Mouse (Mus musculus): ENCODE data around the gene Serpini1. TPM values are rescaled to one million over a fixed set of nuclear protein-coding genes. Genes with fewer than 3 reads are reported as not detected.

Serpini1 gene
- 0.97 and 1.2 TPM in 2 replicates for polyA plus RNA-seq (2012; rRNA removed)

DNA sequence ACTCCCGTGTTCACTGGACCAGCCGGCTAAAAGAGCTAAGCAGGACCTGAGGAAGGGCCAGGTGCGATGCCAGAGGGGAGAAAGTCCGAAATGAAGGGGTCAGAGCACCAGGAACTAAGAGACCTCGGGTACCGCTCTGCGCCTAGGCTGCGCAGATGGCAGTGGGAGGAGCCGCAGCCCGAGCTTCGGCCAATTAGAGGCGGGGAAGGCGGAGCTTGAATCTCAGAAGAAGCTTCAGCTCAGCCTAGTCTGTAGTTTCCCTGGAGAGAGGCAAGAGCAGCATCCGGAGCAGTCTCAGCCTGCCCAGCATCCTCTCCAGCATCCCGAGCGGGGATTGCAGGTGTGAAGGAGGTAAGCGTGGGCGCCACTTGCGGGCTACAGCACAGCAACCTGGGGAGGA is at the start of gene Serpini1:
Serpini1 (plus strand) TSS at position 256 of the 400 bp plus-strand sequence.
- DNase-seq, result peak; percentile 95
- peak within 1 kb of the TSS; percentile 79 for H3K4me3 ChIP-seq (ENCODE audit: insufficient read depth, low read depth, low read length)
- no peaks in the 10 kb centered on the region for H3K27me3 ChIP-seq (replicated peaks; ENCODE audit: control insufficient read depth, insufficient read depth, low read length)
- peak within 1 kb of the TSS; percentile 77 for H3K27ac ChIP-seq (ENCODE audit: insufficient read depth, low read depth, low read length)
- peaks cover 8% of the 10 kb centered on the region for H3K4me1 ChIP-seq (ENCODE audit: control insufficient read depth, insufficient read depth, low read length)
- no peaks in the 10 kb centered on the region for H3K36me3 ChIP-seq (ENCODE audit: control insufficient read depth, insufficient read depth, low read length)
- WGBS, result under 1% methylated on average over 19 of the region's 19 CpGs
- TF ChIP-seq POLR2A (IDR thresholded peaks at IDR 0.05; ENCODE audit: low read depth, low read length) (no peak), CTCF (conservative IDR thresholded peaks at IDR 0.05; ENCODE audit: insufficient read depth, insufficient read length, low read depth, low read length) (no peak)

DNA sequence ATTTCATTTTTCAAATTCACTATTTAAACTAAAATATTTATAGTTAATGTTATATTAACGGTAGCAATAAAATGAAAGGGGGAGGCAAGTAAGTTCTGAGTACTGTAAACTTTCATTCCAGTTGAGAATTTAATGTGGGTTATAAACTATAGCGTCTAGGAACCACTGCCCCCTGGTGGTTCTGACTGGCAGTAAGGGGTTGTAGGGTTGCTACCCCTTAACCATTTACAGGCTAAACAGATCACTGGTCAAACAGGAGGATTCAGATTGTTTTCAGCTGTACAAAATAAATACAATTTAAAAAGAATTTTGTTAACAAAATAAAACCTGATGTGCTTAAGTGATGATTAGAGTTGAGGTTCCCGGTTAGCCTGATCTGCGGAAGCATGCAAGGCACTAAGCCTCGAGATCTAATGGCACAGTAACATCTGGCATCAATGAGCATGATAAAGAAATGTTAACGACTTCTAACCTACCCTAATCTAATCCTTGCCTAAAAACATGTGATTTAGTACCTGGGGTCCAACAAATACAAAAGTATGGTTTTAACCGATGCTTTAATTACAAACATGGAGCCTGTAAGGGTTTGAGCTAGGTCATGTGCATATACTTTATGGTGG is 39.6 kb upstream of the Serpini1 start:
- TF ChIP-seq CTCF (conservative IDR thresholded peaks at IDR 0.05; ENCODE audit: insufficient read depth, insufficient read length, low read depth, low read length), result peak; percentile 58
- no peak for TF ChIP-seq POLR2A (IDR thresholded peaks at IDR 0.05; ENCODE audit: low read depth, low read length)
- Histone ChIP-seq H3K4me3 (ENCODE audit: insufficient read depth, low read depth, low read length) (no peak overlapping the region), H3K4me1 (ENCODE audit: control insufficient read depth, insufficient read depth, low read length) (no peaks in the 10 kb centered on the region), H3K36me3 (ENCODE audit: control insufficient read depth, insufficient read depth, low read length) (peaks cover 4% of the 10 kb centered on the region; the same call in 1 of the 2 replicates), H3K27ac (ENCODE audit: insufficient read depth, low read depth, low read length) (no peak overlapping the region), H3K27me3 (replicated peaks; ENCODE audit: control insufficient read depth, insufficient read depth, low read length) (no peaks in the 10 kb centered on the region)
- WGBS, result 78% methylated on average over 7 of the region's 7 CpGs
- peak; percentile 42 for DNase-seq

DNA sequence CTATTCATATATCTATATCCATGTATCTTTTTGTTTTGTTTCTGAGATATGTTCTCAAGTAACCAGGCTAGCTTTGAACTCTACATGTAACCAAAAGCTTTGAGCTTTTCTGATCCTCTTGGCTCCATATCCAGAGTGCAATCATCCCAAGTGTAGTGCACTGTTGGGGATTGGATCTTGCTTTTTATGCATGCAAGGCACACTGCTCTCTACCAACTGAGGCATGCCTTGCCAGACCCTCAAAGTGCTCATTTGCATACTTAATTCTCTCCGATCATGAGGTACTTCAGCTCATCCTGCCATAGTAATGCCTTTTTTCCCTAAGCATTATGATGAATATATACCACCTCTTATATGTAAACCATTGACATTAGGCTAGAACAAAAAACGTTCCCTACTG is 36.0 kb upstream of the Serpini1 start:
- Histone ChIP-seq H3K4me3 (ENCODE audit: insufficient read depth, low read depth, low read length) (no peak overlapping the region), H3K27me3 (replicated peaks; ENCODE audit: control insufficient read depth, insufficient read depth, low read length) (no peaks in the 10 kb centered on the region), H3K27ac (ENCODE audit: insufficient read depth, low read depth, low read length) (no peak overlapping the region), H3K4me1 (ENCODE audit: control insufficient read depth, insufficient read depth, low read length) (no peaks in the 10 kb centered on the region), H3K36me3 (ENCODE audit: control insufficient read depth, insufficient read depth, low read length) (peaks cover 4% of the 10 kb centered on the region)
- WGBS, result 89% methylated on average over 2 of the region's 2 CpGs
- TF ChIP-seq POLR2A (IDR thresholded peaks at IDR 0.05; ENCODE audit: low read depth, low read length), result no peak
- no peak for TF ChIP-seq CTCF (conservative IDR thresholded peaks at IDR 0.05; ENCODE audit: insufficient read depth, insufficient read length, low read depth, low read length)
- no peak for DNase-seq

DNA sequence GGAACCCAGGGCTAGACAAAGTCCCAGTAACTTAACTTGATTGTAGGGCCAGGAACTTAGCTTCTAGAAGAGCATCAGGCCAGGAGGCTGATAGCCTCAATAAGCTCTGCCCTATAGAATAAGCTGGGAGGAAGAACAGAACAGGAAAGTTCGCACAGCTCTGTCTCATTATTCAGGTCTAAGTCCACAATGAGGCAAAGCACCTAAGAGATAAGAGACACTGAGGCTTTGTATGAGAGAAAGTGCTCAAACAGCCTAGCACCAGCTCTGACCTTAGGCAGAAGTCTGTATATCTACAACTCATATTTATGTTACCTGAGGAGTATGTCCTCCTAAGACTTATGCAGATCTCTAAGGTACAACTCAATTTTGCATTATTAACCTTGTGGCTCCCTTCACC is 34.8 kb upstream of the Serpini1 start:
- Histone ChIP-seq H3K4me3 (ENCODE audit: insufficient read depth, low read depth, low read length) (no peak overlapping the region), H3K27ac (ENCODE audit: insufficient read depth, low read depth, low read length) (no peak overlapping the region), H3K4me1 (ENCODE audit: control insufficient read depth, insufficient read depth, low read length) (no peaks in the 10 kb centered on the region), H3K27me3 (replicated peaks; ENCODE audit: control insufficient read depth, insufficient read depth, low read length) (no peaks in the 10 kb centered on the region), H3K36me3 (ENCODE audit: control insufficient read depth, insufficient read depth, low read length) (peaks cover 4% of the 10 kb centered on the region)
- no peak for TF ChIP-seq POLR2A (IDR thresholded peaks at IDR 0.05; ENCODE audit: low read depth, low read length)
- TF ChIP-seq CTCF (conservative IDR thresholded peaks at IDR 0.05; ENCODE audit: insufficient read depth, insufficient read length, low read depth, low read length), result no peak
- WGBS, result 81% methylated on average over 1 of the region's 1 CpGs
- no peak for DNase-seq

DNA sequence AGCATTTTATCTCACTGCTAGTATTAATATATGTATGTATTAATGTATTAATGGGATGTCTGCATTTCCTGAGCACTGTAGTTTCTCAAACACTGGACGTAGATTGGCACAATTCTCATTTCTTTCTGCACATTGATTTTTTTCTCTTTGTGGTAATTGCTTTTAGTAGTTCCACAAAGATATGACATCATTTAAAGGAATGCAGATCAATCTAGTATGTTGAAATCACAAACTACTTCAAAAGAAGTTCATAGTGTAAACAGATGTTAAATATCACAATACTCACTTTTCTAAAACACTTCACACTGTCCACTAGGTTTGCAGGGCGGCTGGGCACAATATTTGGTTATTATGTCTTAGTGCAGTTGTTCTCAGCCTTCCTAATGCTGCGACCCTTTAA is 26.3 kb upstream of the Serpini1 start:
- WGBS, result 87% methylated on average over 3 of the region's 3 CpGs
- TF ChIP-seq CTCF (conservative IDR thresholded peaks at IDR 0.05; ENCODE audit: insufficient read depth, insufficient read length, low read depth, low read length), result no peak
- no peak for TF ChIP-seq POLR2A (IDR thresholded peaks at IDR 0.05; ENCODE audit: low read depth, low read length)
- Histone ChIP-seq H3K27ac (ENCODE audit: insufficient read depth, low read depth, low read length) (no peak overlapping the region), H3K27me3 (replicated peaks; ENCODE audit: control insufficient read depth, insufficient read depth, low read length) (no peaks in the 10 kb centered on the region), H3K4me3 (ENCODE audit: insufficient read depth, low read depth, low read length) (no peak overlapping the region), H3K4me1 (ENCODE audit: control insufficient read depth, insufficient read depth, low read length) (no peaks in the 10 kb centered on the region; the same call in 1 of the 2 replicates), H3K36me3 (ENCODE audit: control insufficient read depth, insufficient read depth, low read length) (no peaks in the 10 kb centered on the region; the same call in none of the 2 replicates)
- no peak for DNase-seq

DNA sequence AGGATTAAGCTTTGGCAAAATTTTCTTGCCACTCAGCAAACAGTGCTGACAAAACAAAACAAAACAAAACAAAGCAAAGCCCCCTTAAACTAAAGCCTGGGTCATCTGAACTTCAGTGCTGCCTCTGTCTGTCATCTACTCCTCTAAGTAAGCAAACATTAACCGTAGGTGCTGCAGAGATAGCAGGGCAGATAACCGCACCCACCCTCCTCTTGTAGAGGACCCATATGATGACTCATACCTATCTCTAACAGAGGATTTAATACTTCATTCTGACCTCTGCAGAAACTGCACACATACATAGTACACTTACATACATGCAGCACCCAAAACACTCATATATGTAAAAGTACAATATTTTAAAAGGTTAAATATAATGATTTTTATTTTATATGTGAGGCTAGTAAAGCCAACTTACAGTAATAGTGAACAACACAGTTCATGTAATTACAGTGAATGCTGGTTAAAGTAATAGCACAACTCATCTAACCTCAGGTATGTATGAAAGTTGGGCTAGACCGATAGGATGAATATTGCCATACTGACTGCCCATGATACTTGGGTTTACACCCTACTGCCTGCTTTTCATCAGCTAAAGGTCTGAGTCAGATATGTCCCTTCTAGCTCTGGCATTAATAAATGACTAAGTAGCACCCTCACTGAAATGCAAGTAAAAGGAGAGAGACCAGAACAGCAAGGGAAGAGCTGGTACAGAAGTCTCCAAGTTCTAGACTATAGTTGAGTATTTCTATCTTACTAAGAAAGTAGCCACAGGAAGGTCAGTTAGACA is 23.1 kb upstream of the Serpini1 start:
- WGBS, result 70% methylated on average over 3 of the region's 3 CpGs
- Histone ChIP-seq H3K27ac (ENCODE audit: insufficient read depth, low read depth, low read length) (no peak overlapping the region), H3K4me3 (ENCODE audit: insufficient read depth, low read depth, low read length) (no peak overlapping the region), H3K36me3 (ENCODE audit: control insufficient read depth, insufficient read depth, low read length) (peaks cover 1% of the 10 kb centered on the region; the same call in 1 of the 2 replicates), H3K27me3 (replicated peaks; ENCODE audit: control insufficient read depth, insufficient read depth, low read length) (no peaks in the 10 kb centered on the region), H3K4me1 (ENCODE audit: control insufficient read depth, insufficient read depth, low read length) (no peaks in the 10 kb centered on the region; the same call in 1 of the 2 replicates)
- TF ChIP-seq POLR2A (IDR thresholded peaks at IDR 0.05; ENCODE audit: low read depth, low read length) (no peak), CTCF (conservative IDR thresholded peaks at IDR 0.05; ENCODE audit: insufficient read depth, insufficient read length, low read depth, low read length) (no peak)
- DNase-seq, result no peak

DNA sequence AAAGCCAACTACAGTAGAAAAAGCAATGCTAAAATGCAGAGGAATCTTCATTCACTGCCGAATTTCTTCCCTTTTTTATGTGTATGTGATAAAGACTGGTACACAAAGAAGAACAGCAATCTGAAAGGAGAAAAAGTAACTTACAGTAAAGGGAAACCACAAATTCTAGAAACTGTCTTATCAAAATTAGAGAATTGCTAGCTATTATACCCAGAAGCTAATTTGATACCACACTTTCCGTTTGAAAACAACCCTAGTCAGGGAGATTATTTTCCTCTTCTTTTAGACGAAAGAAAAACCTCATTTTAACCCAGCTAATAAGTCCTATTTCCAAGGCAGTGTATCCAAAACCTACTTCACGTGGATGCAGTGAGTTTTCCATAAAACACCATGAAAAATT is 16.1 kb upstream of the Serpini1 start:
- Histone ChIP-seq H3K4me1 (ENCODE audit: control insufficient read depth, insufficient read depth, low read length) (peaks cover 4% of the 10 kb centered on the region; the same call in 1 of the 2 replicates), H3K4me3 (ENCODE audit: insufficient read depth, low read depth, low read length) (no peak overlapping the region), H3K27me3 (replicated peaks; ENCODE audit: control insufficient read depth, insufficient read depth, low read length) (no peaks in the 10 kb centered on the region), H3K27ac (ENCODE audit: insufficient read depth, low read depth, low read length) (no peak overlapping the region), H3K36me3 (ENCODE audit: control insufficient read depth, insufficient read depth, low read length) (peaks cover 4% of the 10 kb centered on the region; the same call in 1 of the 2 replicates)
- 85% methylated on average over 4 of the region's 4 CpGs for WGBS
- TF ChIP-seq POLR2A (IDR thresholded peaks at IDR 0.05; ENCODE audit: low read depth, low read length) (no peak), CTCF (conservative IDR thresholded peaks at IDR 0.05; ENCODE audit: insufficient read depth, insufficient read length, low read depth, low read length) (no peak)
- no peak for DNase-seq

All from kidney, adult 2 months (tissue).